Mouse (Mus musculus): ENCODE data around the gene Spsb2. TPM values are rescaled to one million over a fixed set of nuclear protein-coding genes. Genes with fewer than 3 reads are reported as not detected.
A peak's percentile ranks its signal among the peaks of the same experiment; 100 is the strongest.

Spsb2 gene
- total RNA-seq (2021), result 1 to 10 TPM; 3.7 to 4.8 TPM
- long read RNA-seq, experiment 1, partial matches to known transcripts, result 1 of 1 reads
- long read RNA-seq, experiment 1, other reads (novel, unspliced or antisense), result 0 of 1 reads
- long read RNA-seq, experiment 2, partial matches to known transcripts, result 0 of 1 reads
- long read RNA-seq, experiment 2, other reads (novel, unspliced or antisense), result 0 of 1 reads

GRCm38 (mm10) chr6:124808358-124809012, at the start of gene Spsb2:
Spsb2 (plus strand) TSS chr6:124808661.
- DNase-seq, result peak; percentile 82
- intact Hi-C loops (cut with DNase I; ENCODE audit: low total_unique reads), result no loop called here

- intact Hi-C loops (cut with DNase I; ENCODE audit: low total_unique reads), result loop anchor here (2.0 kb wide), 1 partner anchor 118 kb away; no protein-coding TSS in a partner anchor
- no peak for DNase-seq
These were observed 49.6 kb upstream of the Spsb2 start for GRCm38 (mm10) chr6:124758849-124759232.

- intact Hi-C loops (cut with DNase I; ENCODE audit: low total_unique reads), result loop anchor here (2.0 kb wide), 1 partner anchor 118 kb away; no protein-coding TSS in a partner anchor
- peak; percentile 86 for DNase-seq
These were observed 49.2 kb upstream of the Spsb2 start for GRCm38 (mm10) chr6:124759259-124759658.

GRCm38 (mm10) chr6:124765951-124766350, 42.5 kb upstream of the Spsb2 start:
- intact Hi-C loops (cut with DNase I; ENCODE audit: low total_unique reads), result loop anchor here (10.0 kb wide), 1 partner anchor 191 kb away; the partner anchor contains the start of gene C1rb
- no peak for DNase-seq

- intact Hi-C loops (cut with DNase I; ENCODE audit: low total_unique reads), result loop anchor here (10.0 kb wide), 1 partner anchor 193 kb away; the partner anchor contains the start of gene C1rb
- no peak for DNase-seq
These were observed 40.9 kb upstream of the Spsb2 start for GRCm38 (mm10) chr6:124767536-124767919.

GRCm38 (mm10) chr6:124767920-124768703, 40.3 kb upstream of the Spsb2 start:
- no peak for DNase-seq
- intact Hi-C loops (cut with DNase I; ENCODE audit: low total_unique reads), result loop anchor here (10.0 kb wide), 1 partner anchor 193 kb away; the partner anchor contains the start of gene C1rb

- intact Hi-C loops (cut with DNase I; ENCODE audit: low total_unique reads), result loop anchor here (10.0 kb wide), 1 partner anchor 194 kb away; the partner anchor contains the start of gene C1rb
- no peak for DNase-seq
These were observed 39.8 kb upstream of the Spsb2 start for GRCm38 (mm10) chr6:124768704-124769044.

- intact Hi-C loops (cut with DNase I; ENCODE audit: low total_unique reads), result loop anchor here (10.0 kb wide), 1 partner anchor 194 kb away; the partner anchor contains the start of gene C1rb
- peak; percentile 63 for DNase-seq
These were observed 39.2 kb upstream of the Spsb2 start, which contains the start of gene Eno2 for GRCm38 (mm10) chr6:124769101-124769765. Eno2 (minus strand) TSS chr6:124769673.

GRCm38 (mm10) chr6:124770013-124770412, 38.4 kb upstream of the Spsb2 start:
- intact Hi-C loops (cut with DNase I; ENCODE audit: low total_unique reads), result no loop called here
- DNase-seq, result no peak

GRCm38 (mm10) chr6:124770511-124770910, 38.0 kb upstream of the Spsb2 start:
- intact Hi-C loops (cut with DNase I; ENCODE audit: low total_unique reads), result no loop called here
- no peak for DNase-seq

- intact Hi-C loops (cut with DNase I; ENCODE audit: low total_unique reads), result no loop called here
- no peak for DNase-seq
These were observed 29.1 kb upstream of the Spsb2 start, which contains the start of gene Lrrc23 for GRCm38 (mm10) chr6:124779222-124779983. Lrrc23 (minus strand) TSS chr6:124779727.

- intact Hi-C loops (cut with DNase I; ENCODE audit: low total_unique reads), result no loop called here
- no peak for DNase-seq
These were observed 28.5 kb upstream of the Spsb2 start for GRCm38 (mm10) chr6:124779984-124780416.

- intact Hi-C loops (cut with DNase I; ENCODE audit: low total_unique reads), result no loop called here
- DNase-seq, result no peak
These were observed 27.5 kb upstream of the Spsb2 start for GRCm38 (mm10) chr6:124780917-124781316.

GRCm38 (mm10) chr6:124782436-124782835, 26.0 kb upstream of the Spsb2 start:
- DNase-seq, result peak; percentile 38
- intact Hi-C loops (cut with DNase I; ENCODE audit: low total_unique reads), result no loop called here

GRCm38 (mm10) chr6:124786756-124787420, 21.6 kb upstream of the Spsb2 start:
- intact Hi-C loops (cut with DNase I; ENCODE audit: low total_unique reads), result no loop called here

GRCm38 (mm10) chr6:124787722-124788121, 20.7 kb upstream of the Spsb2 start:
- intact Hi-C loops (cut with DNase I; ENCODE audit: low total_unique reads), result no loop called here
- DNase-seq, result no peak

More at GRCm38 (mm10) chr6:124786756-124787420, 21.6 kb upstream of the Spsb2 start:
- DNase-seq, result no peak

GRCm38 (mm10) chr6:124789519-124789918, 18.9 kb upstream of the Spsb2 start:
- DNase-seq, result no peak
- intact Hi-C loops (cut with DNase I; ENCODE audit: low total_unique reads), result no loop called here

GRCm38 (mm10) chr6:124790121-124790520, 18.3 kb upstream of the Spsb2 start:
- intact Hi-C loops (cut with DNase I; ENCODE audit: low total_unique reads), result no loop called here
- no peak for DNase-seq

Measured in gastrocnemius, postnatal 14 days (tissue).